Mouse (Mus musculus) lung, adult 2 months (tissue): ENCODE results near the gene Cab39. TPM values are rescaled to one million over a fixed set of nuclear protein-coding genes. Genes with fewer than 3 reads are reported as not detected.

Experiments
- DNase-seq: peaks from one replicate; pipeline ENCODE4 v3.0.0; 2022
- H3K4me1 ChIP-seq: fragments of 200-500 bp; 2 replicates; pipeline ENCODE4 v1.6.1; 2011; ENCODE audit warnings: low read length; ENCODE audit not compliant: control insufficient read depth, insufficient read depth
- H3K4me3 ChIP-seq: fragments of 200-500 bp; replicated peaks from 2 replicates; pipeline ENCODE3; 2011; ENCODE audit warnings: low read depth, mild to moderate bottlenecking, control low read depth, low read length; ENCODE audit errors: extremely low read depth
- CTCF ChIP-seq: fragments of 200-500 bp; IDR thresholded peaks from 2 replicates; pipeline ENCODE4 v1.5.1; 2011; ENCODE audit warnings: mild to moderate bottlenecking, low read length, control low read depth; ENCODE audit not compliant: insufficient read depth
- POLR2A ChIP-seq: fragments of 200-500 bp; IDR thresholded peaks from 2 replicates; pipeline ENCODE4 v1.6.1; 2011; ENCODE audit warnings: low read depth, mild to moderate bottlenecking, control low read depth, low read length, borderline replicate concordance; ENCODE audit errors: extremely low read depth
- WGBS: fragments of 180-500 bp; shearing (Covaris S2); methylation state at CpG from one replicate; pipeline ENCODE4 v1.1.7; 2018; 5-methylcytosine and 5-hydroxymethylcytosine counted together
- polyA plus RNA-seq: library from polyadenylated mRNA; depleted of rRNA; stranded (reverse); fragments of >200 nt; gene quantifications from 2 replicates; pipeline ENCODE4 v1.2.3, GENCODE M21; 2012

The Cab39 gene
- polyA plus RNA-seq, 1 experiment: 48.3 TPM

GRCm38 (mm10) chr1:85779428-85780180, 13.6 kb upstream of the Cab39 start:
- 63% methylated on average over 4 of the region's 4 CpGs for WGBS

GRCm38 (mm10) chr1:85790565-85790964, 2.7 kb upstream of the Cab39 start:
- peaks cover 5% of the 10 kb centered on the region for H3K4me1 ChIP-seq
- H3K4me3 ChIP-seq: no peak overlapping the region
- TF ChIP-seq CTCF (no peak), POLR2A (no peak)
- DNase-seq: no peak
- 71% methylated on average over 3 of the region's 3 CpGs for WGBS

More at GRCm38 (mm10) chr1:85779428-85780180, 13.6 kb upstream of the Cab39 start:
- no peak for DNase-seq
- no peak overlapping the region for H3K4me3 ChIP-seq
- no peaks in the 10 kb centered on the region for H3K4me1 ChIP-seq
- no peak for TF ChIP-seq POLR2A
- TF ChIP-seq CTCF: no peak

GRCm38 (mm10) chr1:85791476-85791875, 1.8 kb upstream of the Cab39 start:
- no peak for DNase-seq
- no peak for TF ChIP-seq CTCF
- no peak for TF ChIP-seq POLR2A
- WGBS: 81% methylated on average over 3 of the region's 3 CpGs
- Histone ChIP-seq H3K4me1 (peaks cover 8% of the 10 kb centered on the region), H3K4me3 (no peak overlapping the region)

- TF ChIP-seq CTCF (no peak), POLR2A (no peak)
- Histone ChIP-seq H3K4me3 (peak overlapping the region; percentile 98), H3K4me1 (peaks cover 17% of the 10 kb centered on the region)
- WGBS: under 1% methylated on average over 38 of the region's 38 CpGs
- peak; percentile 62 for DNase-seq
Observed at GRCm38 (mm10) chr1:85794106-85794771, 998 bp downstream of the Cab39 start.

- H3K4me3 ChIP-seq: no peak overlapping the region
- 34% methylated on average over 3 of the region's 3 CpGs for WGBS
- no peak for TF ChIP-seq CTCF
- no peak for TF ChIP-seq POLR2A
- DNase-seq: no peak
- H3K4me1 ChIP-seq: peaks cover 17% of the 10 kb centered on the region
Observed at GRCm38 (mm10) chr1:85795196-85795595, 2.0 kb downstream of the Cab39 start.

- Histone ChIP-seq H3K4me3 (no peak overlapping the region), H3K4me1 (peaks cover 12% of the 10 kb centered on the region)
- 33% methylated on average over 1 of the region's 1 CpGs for WGBS
- no peak for DNase-seq
- no peak for TF ChIP-seq CTCF
- no peak for TF ChIP-seq POLR2A
Observed at GRCm38 (mm10) chr1:85799776-85800175, 6.5 kb downstream of the Cab39 start.

- no peak for TF ChIP-seq POLR2A
- no peak for TF ChIP-seq CTCF
- 96% methylated on average over 1 of the region's 1 CpGs for WGBS
- Histone ChIP-seq H3K4me3 (no peak overlapping the region), H3K4me1 (peaks cover 6% of the 10 kb centered on the region; the same call in 1 of the 2 replicates)
- DNase-seq: no peak
Observed at GRCm38 (mm10) chr1:85802517-85802916, 9.3 kb downstream of the Cab39 start.

GRCm38 (mm10) chr1:85804551-85804950, 11.3 kb downstream of the Cab39 start:
- Histone ChIP-seq H3K4me3 (no peak overlapping the region), H3K4me1 (peaks cover 13% of the 10 kb centered on the region)
- no peak for DNase-seq
- TF ChIP-seq CTCF: no peak
- TF ChIP-seq POLR2A: no peak
- 66% methylated on average over 8 of the region's 8 CpGs for WGBS

- 25% methylated on average over 4 of the region's 4 CpGs for WGBS
- H3K4me3 ChIP-seq: no peak overlapping the region
- TF ChIP-seq CTCF: no peak
- TF ChIP-seq POLR2A: no peak
- no peak for DNase-seq
- H3K4me1 ChIP-seq: peaks cover 40% of the 10 kb centered on the region
Observed at GRCm38 (mm10) chr1:85809256-85809655, 16.0 kb downstream of the Cab39 start.

- TF ChIP-seq POLR2A: no peak
- no peak for TF ChIP-seq CTCF
- no peak for DNase-seq
- 39% methylated on average over 2 of the region's 2 CpGs for WGBS
- Histone ChIP-seq H3K4me3 (no peak overlapping the region), H3K4me1 (peaks cover 44% of the 10 kb centered on the region)
Observed at GRCm38 (mm10) chr1:85810343-85810742, 17.1 kb downstream of the Cab39 start.
